Mouse (Mus musculus) myocyte (in vitro differentiated cells): ENCODE measurements around the gene Tshz2.

Source experiments
- MAX ChIP-seq: IDR thresholded peaks from one replicate; pipeline ENCODE4 v1.6.1; 2011; ENCODE audit warnings: low read depth, mild to moderate bottlenecking, control low read depth
- USF1 ChIP-seq: IDR thresholded peaks from one replicate; pipeline ENCODE4 v1.6.1; 2011; ENCODE audit warnings: low read depth, mild to moderate bottlenecking, control low read depth, moderate library complexity

GRCm38 (mm10) chr2:170055413-170055812 lies 422.6 kb downstream of the Tshz2 start:
- no peak for TF ChIP-seq MAX
- TF ChIP-seq USF1: no peak
